Mouse (Mus musculus) midbrain, embryonic 12.5 days (tissue): ENCODE measurements at regions not wholly inside any gene's neighbourhood (a gene's known extent, or its start where the extent isn't known, plus 50 kb on each side); places are given as distances from the start of the nearest gene placed in this dataset.
A peak's percentile ranks its signal among the peaks of the same experiment; 100 is the strongest.

Source experiments
- ATAC-seq: fragments of 200-750 bp; cut with Nextera tagmentation; 2 replicates; pipeline ENCODE4 v1.8.0; 2017; ENCODE audit warnings: low read depth, moderate TSS enrichment, moderate library complexity; ENCODE audit not compliant: low FRiP score
- H3K27ac ChIP-seq: fragments of 300-500 bp; sonication (generic); replicated peaks from 2 replicates; pipeline ENCODE4 v1.5.1; 2016; ENCODE audit warnings: mild to moderate bottlenecking
- H3K27me3 ChIP-seq: fragments of 300-500 bp; sonication (generic); 2 replicates; pipeline ENCODE4 v1.6.1; 2016; ENCODE audit warnings: mild to moderate bottlenecking
- H3K36me3 ChIP-seq: fragments of 300-500 bp; sonication (generic); 2 replicates; pipeline ENCODE4 v1.6.1; 2016
- H3K4me1 ChIP-seq: fragments of 300-500 bp; sonication (generic); 2 replicates; pipeline ENCODE4 v1.6.1; 2016
- H3K4me2 ChIP-seq: fragments of 300-500 bp; sonication (generic); replicated peaks from 2 replicates; pipeline ENCODE4 v1.6.1; 2016; ENCODE audit warnings: mild to moderate bottlenecking, moderate library complexity
- H3K4me3 ChIP-seq: fragments of 300-500 bp; sonication (generic); 2 replicates; pipeline ENCODE4 v1.5.1; 2016; ENCODE audit warnings: mild to moderate bottlenecking
- H3K9ac ChIP-seq: fragments of 300-500 bp; sonication (generic); replicated peaks from 2 replicates; pipeline ENCODE4 v1.6.1; 2016; ENCODE audit warnings: mild to moderate bottlenecking, moderate library complexity
- H3K9me3 ChIP-seq: fragments of 300-500 bp; sonication (generic); 2 replicates; pipeline ENCODE4 v1.6.1; 2016; ENCODE audit warnings: mild to moderate bottlenecking
- WGBS: fragments of 180-500 bp; shearing (Covaris S2); methylation state at CpG from one replicate; pipeline ENCODE4 v1.1.7; 2016; 5-methylcytosine and 5-hydroxymethylcytosine counted together

DNA sequence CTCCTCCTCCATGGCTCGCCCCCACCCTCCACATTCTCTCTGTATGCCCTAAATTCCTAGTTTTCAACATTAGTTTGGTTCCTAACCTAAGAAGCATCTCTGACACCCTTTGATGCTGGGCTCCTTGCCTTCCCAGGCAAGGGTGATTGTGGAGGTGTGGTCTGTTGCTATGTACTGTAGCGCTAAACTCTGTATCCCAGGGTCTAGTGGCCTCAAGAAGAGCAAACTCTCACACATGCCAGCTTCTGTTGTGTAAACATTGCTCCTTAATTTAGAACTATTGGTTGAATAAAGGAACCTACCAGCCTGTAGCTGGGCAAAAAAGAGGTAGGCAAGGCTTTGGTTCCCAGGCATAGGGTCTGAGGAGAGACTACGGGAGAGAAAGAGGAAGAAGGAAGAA, 140.6 kb downstream of the Kcnk1 start:
- ATAC-seq = no peak
- H3K4me3 ChIP-seq = no peak overlapping the region
- peaks cover 29% of the 10 kb centered on the region for H3K27me3 ChIP-seq
- H3K4me2 ChIP-seq = no peak overlapping the region
- peaks cover 10% of the 10 kb centered on the region; the same call in 1 of the 2 replicates for H3K4me1 ChIP-seq
- WGBS = 76% methylated on average over 3 of the region's 3 CpGs
- H3K27ac ChIP-seq = no peak overlapping the region
- no peak overlapping the region for H3K9ac ChIP-seq
- no peaks in the 10 kb centered on the region for H3K9me3 ChIP-seq
- no peaks in the 10 kb centered on the region for H3K36me3 ChIP-seq

DNA sequence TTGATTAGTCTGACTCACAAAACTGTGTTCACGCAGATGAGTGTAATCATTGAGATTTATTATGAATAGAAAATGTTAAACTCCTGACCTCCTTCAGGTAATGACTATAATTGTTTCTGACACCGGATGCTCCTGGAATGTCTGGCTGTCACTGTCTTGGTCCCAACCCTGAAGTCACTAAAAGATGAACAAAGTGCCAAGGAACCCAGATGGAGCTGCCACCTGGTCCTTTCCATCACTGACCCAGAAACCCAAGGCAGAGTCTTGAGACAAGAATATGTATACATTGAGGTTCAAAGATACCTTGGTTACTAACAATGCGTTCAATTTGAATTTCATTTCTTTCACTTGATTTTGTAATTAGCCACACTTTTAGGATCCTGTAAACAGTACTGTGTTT, 142.0 kb downstream of the Kcnk1 start:
- H3K9ac ChIP-seq = no peak overlapping the region
- H3K9me3 ChIP-seq = no peaks in the 10 kb centered on the region
- H3K36me3 ChIP-seq = no peaks in the 10 kb centered on the region
- no peak overlapping the region for H3K4me3 ChIP-seq
- peaks cover 10% of the 10 kb centered on the region; the same call in 1 of the 2 replicates for H3K4me1 ChIP-seq
- H3K27me3 ChIP-seq = peaks cover 42% of the 10 kb centered on the region
- no peak overlapping the region for H3K27ac ChIP-seq
- WGBS = 88% methylated on average over 3 of the region's 3 CpGs
- no peak for ATAC-seq
- H3K4me2 ChIP-seq = no peak overlapping the region

GRCm38 (mm10) chr8:126137452-126137851, 142.5 kb downstream of the Kcnk1 start:
- Histone ChIP-seq H3K9me3 (no peaks in the 10 kb centered on the region), H3K4me1 (peaks cover 10% of the 10 kb centered on the region; the same call in 1 of the 2 replicates), H3K4me2 (no peak overlapping the region), H3K36me3 (no peaks in the 10 kb centered on the region), H3K27me3 (peaks cover 47% of the 10 kb centered on the region), H3K9ac (no peak overlapping the region), H3K27ac (no peak overlapping the region), H3K4me3 (no peak overlapping the region)
- WGBS = 59% methylated on average over 4 of the region's 4 CpGs
- no peak for ATAC-seq

GRCm38 (mm10) chr8:126138645-126139545, 143.9 kb downstream of the Kcnk1 start:
- WGBS = under 1% methylated on average over 95 of the region's 95 CpGs

GRCm38 (mm10) chr8:126139546-126139870, 144.5 kb downstream of the Kcnk1 start:
- peaks cover 48% of the 10 kb centered on the region for H3K27me3 ChIP-seq
- no peak overlapping the region for H3K27ac ChIP-seq
- peaks cover 10% of the 10 kb centered on the region; the same call in 1 of the 2 replicates for H3K4me1 ChIP-seq
- no peaks in the 10 kb centered on the region for H3K36me3 ChIP-seq
- H3K9me3 ChIP-seq = no peaks in the 10 kb centered on the region
- H3K4me3 ChIP-seq = peak overlapping the region; percentile 56
- 0 out of 2 replicates have a peak overlapping the region, but pooled peaks have one; percentile 63 for H3K9ac ChIP-seq
- H3K4me2 ChIP-seq = peak overlapping the region; percentile 94
- WGBS = 13% methylated on average over 11 of the region's 11 CpGs
- ATAC-seq = no peak

More at GRCm38 (mm10) chr8:126138645-126139545, 143.9 kb downstream of the Kcnk1 start:
- peak; percentile 23; the same call in 1 of the 2 replicates for ATAC-seq
- peaks cover 48% of the 10 kb centered on the region for H3K27me3 ChIP-seq
- H3K36me3 ChIP-seq = no peaks in the 10 kb centered on the region
- no peaks in the 10 kb centered on the region for H3K9me3 ChIP-seq
- peak overlapping the region; percentile 56 for H3K4me3 ChIP-seq
- peak overlapping the region; percentile 94 for H3K4me2 ChIP-seq
- H3K4me1 ChIP-seq = peaks cover 10% of the 10 kb centered on the region; the same call in 1 of the 2 replicates
- peak overlapping the region; percentile 63 for H3K9ac ChIP-seq
- no peak overlapping the region for H3K27ac ChIP-seq

DNA sequence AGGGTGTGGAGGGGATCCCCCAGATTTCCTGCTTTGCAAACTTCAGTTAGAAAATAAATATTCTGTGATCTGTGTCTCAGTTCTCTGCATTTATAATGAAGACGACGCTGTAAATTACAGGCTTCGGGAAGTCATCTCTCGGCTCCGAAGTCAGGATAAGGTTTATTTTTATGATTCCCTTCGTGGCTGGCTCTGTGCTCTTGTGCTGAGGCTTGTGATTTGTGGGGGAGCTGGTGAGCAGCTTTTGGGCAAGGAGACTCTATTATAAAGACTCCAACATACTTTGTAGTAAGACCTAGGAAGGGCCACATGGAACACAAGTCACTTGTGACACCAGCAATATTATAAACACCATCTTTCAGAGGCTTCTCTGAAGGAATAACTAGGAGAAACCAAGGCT, 146.0 kb downstream of the Kcnk1 start:
- Histone ChIP-seq H3K27me3 (peaks cover 48% of the 10 kb centered on the region), H3K36me3 (no peaks in the 10 kb centered on the region), H3K4me3 (no peak overlapping the region), H3K9ac (no peak overlapping the region), H3K9me3 (no peaks in the 10 kb centered on the region), H3K4me2 (no peak overlapping the region), H3K27ac (no peak overlapping the region), H3K4me1 (peaks cover 10% of the 10 kb centered on the region; the same call in 1 of the 2 replicates)
- 90% methylated on average over 6 of the region's 6 CpGs for WGBS
- no peak for ATAC-seq

GRCm38 (mm10) chr8:126151527-126151926, 146.8 kb upstream of the Slc35f3 start:
- ATAC-seq = no peak
- H3K27me3 ChIP-seq = no peaks in the 10 kb centered on the region
- WGBS = 85% methylated on average over 4 of the region's 4 CpGs

DNA sequence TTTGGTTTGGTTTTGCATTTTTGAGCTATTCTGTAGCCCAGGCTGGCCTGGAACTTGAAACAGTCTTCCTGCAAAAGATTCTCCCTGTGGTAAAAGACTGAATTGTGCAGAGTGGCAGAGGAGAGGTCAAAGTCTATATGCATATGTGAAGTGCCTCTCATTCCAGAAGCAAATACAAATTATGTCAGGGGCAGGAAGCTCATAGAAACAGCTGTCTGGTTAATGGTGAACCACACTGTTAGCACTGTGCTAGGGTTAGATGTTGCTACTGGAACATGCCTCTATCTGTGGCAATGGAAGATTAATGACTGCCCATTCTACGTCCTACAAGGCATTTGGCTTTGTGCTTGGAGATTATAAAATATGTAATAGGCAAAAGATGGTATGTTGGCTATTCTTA, 144.4 kb upstream of the Slc35f3 start:
- Histone ChIP-seq H3K9me3 (no peaks in the 10 kb centered on the region), H3K36me3 (no peaks in the 10 kb centered on the region), H3K4me2 (no peak overlapping the region), H3K27ac (no peak overlapping the region), H3K9ac (no peak overlapping the region), H3K4me1 (0 out of 2 replicates have a peak, but pooled peaks cover 11% of the 10 kb centered on the region), H3K27me3 (no peaks in the 10 kb centered on the region), H3K4me3 (no peak overlapping the region)
- no peak for ATAC-seq
- 88% methylated on average over 1 of the region's 1 CpGs for WGBS

More at GRCm38 (mm10) chr8:126151527-126151926, 146.8 kb upstream of the Slc35f3 start:
- no peak overlapping the region for H3K9ac ChIP-seq
- H3K36me3 ChIP-seq = no peaks in the 10 kb centered on the region
- H3K4me2 ChIP-seq = no peak overlapping the region
- H3K9me3 ChIP-seq = no peaks in the 10 kb centered on the region
- 0 out of 2 replicates have a peak, but pooled peaks cover 2% of the 10 kb centered on the region for H3K4me1 ChIP-seq
- no peak overlapping the region for H3K27ac ChIP-seq
- H3K4me3 ChIP-seq = no peak overlapping the region

DNA sequence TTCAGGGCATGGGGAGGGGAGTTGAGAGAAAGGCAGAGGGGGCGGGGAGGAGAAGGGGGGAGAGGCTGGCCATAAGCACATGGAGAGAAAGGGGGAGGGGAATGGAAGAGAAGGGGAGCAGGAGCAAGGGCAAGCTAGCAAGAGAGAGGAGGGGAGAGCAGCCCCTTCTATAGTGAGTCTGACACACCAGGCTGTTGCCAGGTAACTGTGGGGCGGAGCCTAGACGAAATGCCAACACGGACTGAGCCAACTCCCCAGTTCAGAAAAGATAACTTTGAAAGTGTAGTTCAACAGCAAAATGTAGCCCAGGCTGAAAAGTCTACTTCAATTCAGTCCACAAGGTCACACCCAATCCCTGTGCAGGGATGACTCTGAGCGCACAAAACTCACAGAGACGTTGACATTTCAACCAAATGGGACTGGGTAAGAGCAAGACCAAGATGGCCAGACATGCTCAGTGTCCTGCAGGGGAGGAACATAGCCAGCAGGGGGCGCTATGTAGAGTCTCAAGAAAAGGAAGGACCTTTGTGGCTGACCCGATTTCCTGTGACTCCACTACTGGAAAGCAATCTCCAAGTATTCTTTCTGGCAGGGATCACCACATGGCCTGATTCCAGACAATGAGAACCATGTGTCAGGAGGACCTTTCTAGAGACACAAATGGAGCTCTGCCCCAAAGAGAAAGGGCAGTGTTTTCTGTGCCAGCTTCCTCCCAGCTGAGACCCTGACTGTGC, 140.7 kb upstream of the Slc35f3 start:
- Histone ChIP-seq H3K9ac (no peak overlapping the region), H3K9me3 (no peaks in the 10 kb centered on the region), H3K27ac (no peak overlapping the region), H3K4me3 (no peak overlapping the region), H3K36me3 (no peaks in the 10 kb centered on the region), H3K27me3 (no peaks in the 10 kb centered on the region), H3K4me2 (no peak overlapping the region), H3K4me1 (peaks cover 18% of the 10 kb centered on the region; the same call in 1 of the 2 replicates)
- ATAC-seq = no peak
- 67% methylated on average over 8 of the region's 8 CpGs for WGBS

DNA sequence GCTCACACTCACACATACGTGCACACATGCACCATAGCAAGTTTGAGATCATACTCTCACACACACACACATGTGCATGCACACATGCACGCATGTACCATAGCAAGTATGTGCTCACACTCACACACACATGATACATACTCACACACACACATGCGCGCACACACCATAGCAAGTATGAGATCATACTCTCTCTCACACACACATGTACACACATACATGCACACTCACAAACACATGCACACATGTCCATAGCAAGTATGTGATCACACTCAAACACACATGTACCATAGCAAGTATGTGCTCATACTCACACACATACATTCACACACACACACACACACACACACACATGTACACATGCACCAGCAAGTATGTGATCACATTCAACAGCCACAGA, 138.9 kb upstream of the Slc35f3 start:
- ATAC-seq = no peak
- no peaks in the 10 kb centered on the region for H3K9me3 ChIP-seq
- H3K27me3 ChIP-seq = no peaks in the 10 kb centered on the region
- H3K36me3 ChIP-seq = no peaks in the 10 kb centered on the region
- no peak overlapping the region for H3K4me3 ChIP-seq
- H3K27ac ChIP-seq = no peak overlapping the region
- peaks cover 23% of the 10 kb centered on the region; the same call in 1 of the 2 replicates for H3K4me1 ChIP-seq
- no peak overlapping the region for H3K4me2 ChIP-seq
- WGBS = 98% methylated on average over 4 of the region's 4 CpGs
- no peak overlapping the region for H3K9ac ChIP-seq

DNA sequence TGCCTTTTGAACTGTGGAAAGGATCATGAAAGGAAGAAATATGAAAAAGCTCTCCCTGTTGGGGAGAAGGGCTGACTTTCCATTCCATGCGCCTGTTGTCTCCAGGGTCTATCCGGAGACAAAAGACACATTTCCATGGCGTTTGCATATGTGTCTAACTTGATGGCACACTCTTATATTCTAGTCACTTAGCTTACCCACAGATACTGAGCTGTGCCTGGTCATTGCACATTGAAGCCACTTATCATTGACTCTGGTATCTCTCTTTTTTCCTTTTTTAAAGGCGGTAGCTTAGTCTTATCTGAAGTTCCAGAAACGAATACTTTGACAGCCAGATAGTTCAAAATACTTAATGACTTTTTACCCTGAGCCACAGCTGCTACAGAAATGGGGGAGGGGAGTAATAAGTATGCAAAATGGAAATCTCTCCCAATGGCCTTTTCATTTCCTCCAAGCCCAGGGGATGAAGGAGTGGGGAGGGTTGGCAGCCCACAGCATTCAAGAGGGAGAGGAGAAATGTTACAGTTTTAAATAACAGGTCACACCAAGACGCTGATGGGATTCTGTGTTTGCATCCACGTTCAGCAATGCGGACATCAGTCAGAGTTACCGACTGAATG, 137.9 kb upstream of the Slc35f3 start:
- Histone ChIP-seq H3K9ac (no peak overlapping the region), H3K4me2 (no peak overlapping the region), H3K4me3 (no peak overlapping the region), H3K9me3 (no peaks in the 10 kb centered on the region), H3K4me1 (peaks cover 21% of the 10 kb centered on the region; the same call in 1 of the 2 replicates), H3K27me3 (no peaks in the 10 kb centered on the region), H3K27ac (peak overlapping the region; percentile 49), H3K36me3 (no peaks in the 10 kb centered on the region)
- WGBS = 52% methylated on average over 9 of the region's 9 CpGs
- peak; percentile 54; the same call in 1 of the 2 replicates for ATAC-seq
